Mouse (Mus musculus) testis, adult 2 months (tissue): Measurements from ENCODE around the gene Lcat.

Experiments
- CTCF ChIP-seq: fragments of 200-500 bp; IDR thresholded peaks from 2 replicates; pipeline ENCODE4 v1.5.1; 2012; ENCODE audit warnings: low read depth, mild to moderate bottlenecking, inconsistent platforms, low read length, moderate library complexity; ENCODE audit not compliant: control insufficient read depth, insufficient read depth, insufficient replicate concordance
- POLR2A ChIP-seq: fragments of 200-500 bp; IDR thresholded peaks from 2 replicates; pipeline ENCODE4 v1.6.1; 2012; ENCODE audit warnings: low read depth, mild to moderate bottlenecking, inconsistent platforms, low read length, moderate library complexity; ENCODE audit not compliant: control insufficient read depth

DNA sequence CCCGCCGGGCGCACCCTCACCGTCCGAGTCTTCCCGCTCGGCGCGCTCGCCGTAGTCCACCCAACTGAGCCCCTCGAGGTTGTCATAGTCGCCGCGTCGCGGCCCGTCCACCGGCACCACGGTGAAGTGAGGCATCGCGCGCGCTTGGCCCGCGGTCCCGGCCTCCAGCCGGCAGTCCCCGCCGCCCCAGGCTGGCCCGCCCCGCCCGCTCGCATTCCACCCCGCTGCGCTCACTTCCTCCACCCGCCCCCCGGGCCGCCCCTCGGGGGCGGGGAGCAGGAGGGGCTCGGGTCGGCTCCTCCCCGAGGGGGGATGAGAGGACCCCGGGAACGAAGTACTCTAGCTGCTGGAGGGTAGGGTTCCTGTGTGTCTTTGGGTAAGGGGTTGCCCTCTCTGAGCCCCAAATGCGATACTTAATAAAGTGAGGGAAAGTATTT, 22.7 kb upstream of the Lcat start, which contains the start of gene Slc12a4:
- TF ChIP-seq CTCF: no peak
- peak; percentile 36 for TF ChIP-seq POLR2A
